Mouse (Mus musculus) urinary bladder, postnatal 25 days (tissue): ENCODE measurements at regions not wholly inside any gene's neighbourhood (a gene's known extent, or its start where the extent isn't known, plus 50 kb on each side); places are given as distances from the start of the nearest gene placed in this dataset.

Source experiments
- DNase-seq: peaks from one replicate; pipeline ENCODE4 v3.0.0; 2022; ENCODE audit warnings: low spot score

DNA sequence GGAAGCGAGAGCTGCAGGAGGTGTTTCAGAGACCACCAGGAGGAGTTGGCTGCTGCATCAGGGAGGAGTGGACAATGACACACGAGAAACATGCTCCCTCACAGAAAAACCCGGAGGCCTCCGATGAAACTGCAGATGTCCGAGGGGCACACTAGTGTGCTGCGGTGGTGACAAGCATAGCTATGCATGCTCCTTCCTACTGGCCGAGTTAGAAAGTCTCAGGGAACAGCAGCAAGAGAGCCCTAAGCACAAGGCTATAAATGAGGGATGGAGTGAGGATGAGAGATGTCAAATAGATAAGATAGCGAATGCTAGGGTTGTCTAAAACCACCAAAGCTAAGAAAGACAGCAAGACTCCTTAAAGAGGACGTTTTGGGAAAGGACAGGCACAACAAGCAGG, 328.4 kb upstream of the Adgrl2 start:
- DNase-seq: no peak

DNA sequence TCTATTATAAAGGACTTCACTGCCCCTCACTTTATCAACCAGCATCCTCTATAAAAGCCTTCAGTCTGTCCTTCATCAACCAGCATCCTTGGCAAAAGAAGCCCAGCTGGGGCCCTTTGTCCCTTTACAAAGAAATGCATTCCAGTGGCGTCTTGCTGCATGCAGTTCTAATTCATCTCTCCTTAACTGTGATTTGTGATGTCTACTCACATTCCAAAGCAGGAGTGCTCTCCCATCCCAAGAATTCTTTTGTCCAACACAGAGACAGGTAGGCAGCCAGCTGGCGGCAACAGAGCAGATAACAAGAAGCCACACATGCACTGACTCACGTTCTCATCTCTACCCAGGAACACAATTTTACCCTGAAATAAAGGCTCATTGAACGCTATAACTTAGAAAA, 323.9 kb upstream of the Adgrl2 start:
- no peak for DNase-seq

DNA sequence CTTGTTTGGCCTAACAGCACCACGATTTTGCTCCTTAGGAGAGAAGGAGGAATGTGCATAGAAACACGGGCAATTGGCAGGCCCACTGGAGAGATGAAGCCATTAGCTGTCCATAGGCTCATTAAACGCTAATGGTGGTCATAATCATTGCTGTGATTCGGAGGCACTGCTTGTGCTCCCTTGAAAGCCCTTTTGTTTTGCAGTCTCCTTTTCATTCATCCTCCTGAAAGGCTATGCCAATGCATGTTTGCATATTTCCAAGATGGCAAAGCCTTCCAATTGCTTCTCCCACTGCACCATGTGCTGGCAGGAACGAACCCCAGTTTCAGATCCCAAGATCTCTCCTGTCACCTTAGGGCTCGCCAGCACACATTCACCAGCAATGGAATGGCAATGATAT, 322.9 kb upstream of the Adgrl2 start:
- no peak for DNase-seq

DNA sequence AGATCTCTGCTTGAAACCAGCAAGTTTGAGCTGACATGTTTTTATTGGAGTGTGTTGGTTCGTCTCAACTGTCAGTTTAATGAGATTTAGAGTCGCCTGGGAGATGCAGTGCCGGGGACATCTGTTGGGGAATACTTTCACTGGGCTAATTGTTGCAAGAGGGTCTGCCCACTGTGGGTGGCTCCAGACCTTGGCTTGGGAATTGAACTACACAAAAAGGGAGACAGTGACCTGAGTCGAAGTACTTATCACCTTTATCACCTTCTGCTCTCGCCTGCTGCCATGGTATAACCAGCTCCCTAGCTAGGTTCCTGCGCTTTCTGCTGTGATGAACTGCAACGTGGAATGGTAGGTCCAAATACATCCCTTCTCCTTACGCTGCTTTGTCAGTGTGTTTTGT, 321.2 kb upstream of the Adgrl2 start:
- DNase-seq: no peak

DNA sequence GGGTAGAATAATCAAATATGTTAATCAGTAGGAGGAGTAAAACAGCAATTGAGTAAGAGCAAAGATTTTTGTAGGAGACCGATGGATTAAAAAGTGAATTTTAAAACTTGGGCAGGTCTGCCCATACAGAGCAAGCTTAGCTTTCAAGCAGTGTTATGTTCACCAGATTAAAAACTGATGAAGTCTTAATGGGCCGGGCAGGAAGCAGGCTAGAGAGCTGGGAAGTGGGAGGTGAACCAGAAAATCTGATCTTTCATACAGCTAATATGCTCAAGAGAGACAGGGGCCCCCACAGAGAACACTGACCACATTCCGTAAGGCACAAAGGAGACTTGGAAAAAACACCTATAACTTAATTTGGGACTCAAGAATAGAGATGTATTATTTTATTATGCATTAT, 316.4 kb upstream of the Adgrl2 start:
- DNase-seq: no peak

DNA sequence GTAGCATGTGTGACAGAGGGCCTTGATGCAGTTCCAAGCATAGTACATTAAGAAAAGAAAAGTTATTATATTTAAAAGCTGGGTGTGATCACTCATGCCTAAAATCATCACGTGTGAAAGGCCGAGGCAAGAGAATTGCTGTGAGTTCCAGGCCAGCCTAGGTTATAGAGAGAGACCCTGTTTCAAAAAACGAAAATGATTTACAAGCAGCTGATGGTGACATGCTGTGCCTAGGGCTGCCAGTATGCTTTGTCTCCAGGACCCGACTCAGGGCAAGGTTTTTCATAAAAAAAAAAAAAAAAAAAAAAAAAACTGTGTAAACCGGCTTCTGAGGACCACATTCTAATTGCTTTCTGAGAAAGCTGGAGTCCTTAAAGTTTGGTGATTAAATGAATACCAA, 315.9 kb upstream of the Adgrl2 start:
- no peak for DNase-seq

DNA sequence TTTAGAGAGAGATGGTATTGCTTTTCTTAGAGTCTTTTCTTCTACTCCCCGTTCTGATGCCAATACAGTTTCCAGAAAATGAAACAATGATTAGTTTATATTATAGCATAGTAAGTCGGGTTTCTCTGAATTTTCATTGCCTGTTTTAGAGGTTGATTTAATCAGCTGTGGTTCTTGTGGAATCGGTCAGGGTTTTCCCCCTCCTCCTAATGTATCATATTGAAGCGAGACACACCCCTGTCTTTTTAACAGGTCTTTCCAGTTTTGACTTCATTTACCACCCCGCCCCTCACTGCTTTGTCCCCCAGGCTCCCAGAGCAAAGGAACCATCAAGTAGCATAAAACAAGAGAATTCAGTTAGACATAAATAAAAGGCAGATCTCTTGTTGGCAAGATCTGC, 315.1 kb upstream of the Adgrl2 start:
- DNase-seq: no peak

DNA sequence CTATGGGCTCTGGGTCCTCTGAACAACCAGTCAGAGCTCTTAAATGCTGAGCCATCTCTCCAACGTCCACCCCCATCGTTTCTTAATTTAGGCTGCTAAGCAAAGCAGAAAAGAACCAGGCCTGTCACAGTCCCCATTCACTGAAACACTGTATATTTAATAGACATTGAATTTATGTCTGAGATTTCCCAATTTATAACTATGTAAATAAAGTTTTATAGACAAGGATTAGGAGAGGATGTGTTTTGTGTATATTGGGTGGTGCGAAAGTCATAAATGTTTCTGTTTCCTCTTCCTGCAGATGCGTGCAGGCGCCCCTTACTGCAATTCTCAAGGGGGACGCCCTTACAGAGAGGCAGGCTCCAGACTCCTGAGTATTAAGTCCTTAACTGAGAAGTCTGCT, 314.7 kb upstream of the Adgrl2 start:
- DNase-seq: no peak

DNA sequence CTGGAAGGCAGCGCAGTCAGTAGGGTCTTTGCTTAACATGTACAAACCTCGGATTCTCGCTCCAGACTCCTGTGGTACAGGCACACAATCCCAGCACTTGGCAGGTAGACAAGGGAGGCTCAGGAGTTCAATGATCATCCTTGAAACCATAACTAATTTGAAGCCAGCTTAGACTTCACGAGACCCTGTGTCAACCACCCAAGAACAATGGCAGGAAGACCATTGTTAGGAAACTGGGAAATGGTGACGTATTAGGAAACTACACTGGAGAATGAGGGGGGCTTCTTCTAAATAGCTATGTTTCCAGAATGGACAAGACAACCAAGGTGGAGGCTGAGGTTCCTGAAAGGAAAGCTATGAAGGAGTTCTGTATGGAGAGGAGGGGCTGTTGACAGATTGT, 313.1 kb upstream of the Adgrl2 start:
- no peak for DNase-seq

DNA sequence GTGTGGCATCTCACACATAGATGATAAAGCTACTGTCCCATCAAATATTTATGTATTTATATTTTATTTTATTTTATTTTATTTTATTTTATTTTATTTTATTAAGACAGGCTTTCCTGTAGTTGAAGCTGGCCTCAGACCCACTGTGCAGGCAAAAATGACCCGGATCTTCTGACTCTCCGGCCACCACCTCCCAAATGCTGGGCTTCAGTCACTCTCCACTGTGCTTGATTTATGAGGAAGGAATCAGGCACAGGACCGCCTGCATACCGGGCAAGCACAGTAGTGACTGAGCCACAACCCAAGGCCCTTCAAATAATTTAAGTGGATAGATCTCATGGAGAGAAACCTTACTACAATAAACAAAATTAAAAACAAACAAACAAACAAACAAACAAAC, 309.6 kb upstream of the Adgrl2 start:
- DNase-seq: no peak

DNA sequence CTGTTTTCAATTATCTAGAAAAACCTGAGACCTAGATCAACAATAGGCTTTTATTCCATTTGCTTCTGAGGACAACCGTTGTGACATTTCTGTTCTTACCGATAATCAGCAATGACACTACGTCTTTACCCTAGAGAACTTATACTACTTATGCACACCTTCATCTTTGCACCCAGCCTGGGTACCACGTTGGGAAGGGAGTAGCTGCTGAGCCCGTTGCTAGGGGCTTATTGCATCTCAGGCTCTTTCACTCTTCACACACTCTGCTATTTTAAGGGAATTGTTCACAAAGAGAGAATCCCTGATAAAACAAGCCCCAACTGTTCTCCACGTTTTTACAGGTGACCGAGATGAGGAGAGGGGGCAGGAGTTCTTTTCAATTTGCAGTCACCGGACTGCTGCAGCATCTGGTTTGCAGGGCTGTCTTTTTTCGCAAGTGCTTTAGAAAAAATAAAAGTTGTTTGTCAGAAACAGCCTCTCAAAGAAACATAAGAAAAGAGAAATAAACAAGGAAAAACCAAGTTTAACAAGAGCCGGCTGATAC, 306.1 kb upstream of the Adgrl2 start:
- no peak for DNase-seq

DNA sequence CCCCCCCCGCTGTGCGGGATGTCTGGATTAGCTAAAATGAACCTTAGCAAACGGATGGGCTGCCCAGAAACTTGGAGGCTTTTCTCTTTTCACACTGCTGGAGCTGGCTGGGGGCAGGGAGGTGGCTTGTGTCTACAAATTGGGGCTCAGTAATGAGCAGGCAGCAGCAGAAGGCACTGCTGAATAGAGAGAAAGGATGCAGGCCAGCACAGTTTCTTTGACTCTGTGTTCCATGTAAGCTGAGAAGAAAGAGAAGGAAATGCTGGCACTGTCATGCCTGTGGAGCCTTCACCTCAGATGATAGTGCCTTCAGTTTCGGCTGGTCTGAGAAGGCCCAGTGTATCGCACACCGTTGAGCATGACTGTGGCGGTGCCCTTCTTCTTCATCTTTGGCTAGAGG, 305.6 kb upstream of the Adgrl2 start:
- DNase-seq: no peak

DNA sequence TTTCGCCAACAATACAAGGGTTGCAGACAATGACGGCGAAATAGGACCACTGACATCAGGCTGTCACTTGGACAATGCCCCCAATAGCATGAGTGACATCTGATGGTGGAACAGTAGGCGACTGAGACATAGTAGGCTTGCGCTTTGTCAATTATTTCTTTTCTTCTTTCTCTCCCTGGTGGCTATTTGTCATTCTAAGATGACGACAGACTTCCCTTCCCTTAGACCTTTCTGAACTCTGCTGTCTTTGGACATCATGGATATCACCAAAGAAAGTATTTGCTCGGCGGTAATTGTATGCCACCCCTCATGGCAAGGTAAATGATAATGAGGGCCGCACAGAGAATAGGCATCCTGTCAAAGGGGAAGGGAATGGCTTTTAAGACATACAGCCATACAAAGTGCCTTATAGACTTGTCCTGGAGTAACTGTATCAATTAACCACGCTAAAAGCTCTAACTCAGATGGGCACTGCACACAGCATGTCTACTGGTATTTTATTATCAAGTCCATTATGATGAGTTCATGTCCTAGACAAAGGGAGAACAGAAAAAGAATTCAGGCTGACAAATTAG, 305.0 kb upstream of the Adgrl2 start:
- no peak for DNase-seq

DNA sequence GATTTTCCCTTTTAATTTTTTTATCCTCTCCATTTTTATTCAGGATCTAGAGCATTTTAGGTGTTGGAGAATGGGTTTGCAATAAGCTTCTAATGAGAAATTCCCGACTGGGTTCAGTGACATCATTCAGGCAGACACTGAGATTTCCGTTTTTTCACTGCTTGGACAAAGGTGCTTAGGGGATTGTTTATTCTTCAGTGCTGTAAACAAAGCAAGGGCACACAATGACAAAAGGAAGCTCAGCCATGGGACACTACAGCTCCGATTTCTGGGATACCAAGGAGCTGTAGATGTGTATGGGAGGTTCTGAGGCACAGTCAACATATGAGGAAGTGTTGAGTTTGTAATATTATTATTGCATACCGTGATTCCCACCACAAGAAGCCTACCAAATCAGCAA, 304.1 kb upstream of the Adgrl2 start:
- DNase-seq: no peak

DNA sequence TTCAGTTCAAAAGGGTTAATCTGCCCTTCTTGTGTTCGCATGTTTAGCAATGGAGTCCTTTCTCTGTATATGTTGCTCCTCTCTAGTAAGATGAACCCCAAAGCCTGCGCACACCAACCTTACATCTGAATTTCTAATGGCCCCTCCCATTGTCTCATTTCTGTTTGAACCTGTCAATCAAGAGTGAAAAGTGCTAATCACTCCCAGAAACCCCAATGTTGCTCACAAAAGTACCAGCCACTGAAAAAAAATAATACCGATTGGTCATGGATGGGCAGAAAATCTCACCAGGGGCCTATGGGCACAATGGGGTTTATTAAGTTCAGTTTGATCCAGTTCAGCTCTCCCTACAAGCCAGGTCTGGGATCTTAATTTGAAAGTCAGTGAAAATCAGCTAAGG, 302.1 kb upstream of the Adgrl2 start:
- DNase-seq: no peak

DNA sequence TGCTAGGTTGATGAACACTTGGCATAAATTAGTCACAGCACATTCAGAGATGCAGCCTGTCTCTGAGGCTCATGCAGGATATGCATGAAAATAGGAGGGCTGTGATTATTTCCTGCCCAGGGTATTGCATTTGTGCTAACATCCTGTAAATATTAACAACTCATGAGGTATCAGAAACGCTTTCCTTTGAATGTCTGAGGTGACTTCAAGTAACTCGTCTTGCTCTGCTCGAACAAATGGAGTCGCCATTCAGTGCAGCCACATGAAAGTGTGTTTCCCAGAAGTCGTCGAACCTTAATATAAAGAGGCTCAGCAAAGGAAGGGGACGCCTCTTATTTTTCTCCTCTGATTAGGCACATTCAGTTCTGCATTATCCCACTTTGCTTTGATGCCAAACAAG, 301.1 kb upstream of the Adgrl2 start:
- no peak for DNase-seq

DNA sequence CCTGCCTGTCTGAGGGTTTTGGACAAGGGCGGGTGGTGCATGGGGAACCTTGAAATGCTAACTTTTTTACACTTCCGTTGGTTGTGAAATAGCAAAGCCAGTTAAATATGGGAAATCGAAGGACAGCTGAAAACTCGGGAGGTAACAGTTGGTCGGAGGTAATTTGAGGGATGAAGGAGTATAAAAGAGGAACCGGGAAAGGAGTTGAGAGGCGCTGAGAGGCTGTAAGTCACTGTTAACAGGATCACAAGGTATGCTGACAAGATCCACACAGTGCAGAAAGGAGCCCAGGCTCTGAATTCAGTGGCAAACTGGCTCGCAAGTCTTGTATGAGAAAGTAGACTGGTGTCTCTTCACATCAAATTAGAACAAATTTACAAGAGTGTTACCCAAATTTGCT, 299.9 kb upstream of the Adgrl2 start:
- DNase-seq: no peak

DNA sequence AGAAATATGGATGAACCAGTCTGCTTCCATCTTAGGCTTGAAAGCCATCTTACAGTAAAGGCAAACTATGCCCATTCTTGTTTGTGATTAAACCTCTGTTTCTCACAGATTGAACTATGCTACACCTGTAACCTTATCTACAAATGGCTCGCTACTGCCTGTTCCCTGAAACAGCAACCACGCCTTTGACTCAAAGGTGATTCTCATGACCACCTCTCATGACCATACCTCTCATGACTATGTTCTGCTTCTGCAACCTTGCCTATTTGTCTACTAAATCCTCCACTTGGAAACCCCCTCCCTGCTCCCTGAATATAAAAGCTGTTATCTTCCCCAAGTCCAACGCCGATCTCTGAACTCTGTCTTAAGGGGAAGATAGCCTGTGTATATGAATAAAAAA, 296.7 kb upstream of the Adgrl2 start:
- no peak for DNase-seq

DNA sequence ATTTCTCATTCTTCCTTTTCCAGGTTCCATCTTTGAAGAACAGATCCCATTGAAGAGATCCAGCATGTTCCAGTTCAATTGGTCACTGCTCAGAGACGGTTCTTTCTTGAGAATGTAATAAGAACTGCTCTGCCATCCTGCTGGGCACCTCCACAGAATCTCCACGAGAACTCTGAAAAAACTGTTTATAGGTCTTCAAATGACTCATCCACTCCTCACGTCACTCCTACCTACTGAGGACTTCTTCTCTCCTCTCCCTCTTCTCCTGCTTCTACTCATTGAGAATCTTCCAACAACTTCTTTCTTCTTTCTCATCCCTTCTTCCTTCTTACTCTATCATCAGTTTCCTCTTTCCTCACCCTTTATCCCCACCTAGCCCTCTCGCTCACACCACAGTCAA, 294.6 kb upstream of the Adgrl2 start:
- no peak for DNase-seq

DNA sequence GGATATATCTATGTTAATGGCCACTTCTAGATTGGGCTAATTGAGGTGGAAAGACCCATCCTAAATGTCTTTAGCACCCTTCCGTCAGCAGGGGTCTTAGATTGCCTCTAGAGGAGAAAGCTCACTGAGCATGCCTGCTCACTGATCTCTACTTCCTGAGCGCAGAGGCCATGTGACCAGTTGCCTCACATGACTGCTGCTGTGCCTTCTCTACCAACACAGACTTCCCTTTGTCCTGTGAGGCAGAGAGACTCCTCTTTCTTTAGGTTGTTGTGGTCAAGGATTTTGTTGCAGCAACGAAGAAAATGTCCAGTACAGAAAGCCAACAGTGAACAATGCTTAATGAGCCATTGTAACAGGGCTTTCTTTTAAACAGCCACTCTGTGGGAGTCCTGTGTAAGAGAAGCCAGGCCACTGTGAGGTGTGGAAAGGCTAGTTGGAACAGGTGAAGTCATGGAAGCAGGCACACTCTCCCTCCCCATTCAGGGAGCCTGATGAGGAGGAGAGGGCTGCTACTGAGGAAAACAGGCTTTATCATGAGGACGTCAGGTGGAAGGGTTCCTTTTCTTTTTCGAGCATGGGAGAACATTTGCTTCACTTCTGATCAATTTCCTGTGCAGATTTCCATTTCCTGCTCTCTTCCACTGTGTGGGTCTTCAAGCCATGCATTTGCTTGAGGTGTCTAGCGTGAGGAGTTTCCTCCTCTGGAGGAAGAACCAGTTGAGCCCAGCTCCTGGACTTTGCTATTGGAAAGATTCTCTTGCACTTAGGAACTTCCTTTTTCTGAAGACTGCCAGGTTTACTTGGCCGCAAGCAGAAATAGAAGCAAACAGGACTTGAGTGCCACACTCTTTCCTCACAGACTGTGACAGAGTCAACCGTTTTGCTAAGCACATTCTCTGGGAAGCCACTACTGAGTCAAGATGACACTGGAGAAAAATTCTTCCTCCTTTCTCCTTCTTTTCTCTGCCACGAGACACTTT, 290.7 kb upstream of the Adgrl2 start:
- DNase-seq: no peak

DNA sequence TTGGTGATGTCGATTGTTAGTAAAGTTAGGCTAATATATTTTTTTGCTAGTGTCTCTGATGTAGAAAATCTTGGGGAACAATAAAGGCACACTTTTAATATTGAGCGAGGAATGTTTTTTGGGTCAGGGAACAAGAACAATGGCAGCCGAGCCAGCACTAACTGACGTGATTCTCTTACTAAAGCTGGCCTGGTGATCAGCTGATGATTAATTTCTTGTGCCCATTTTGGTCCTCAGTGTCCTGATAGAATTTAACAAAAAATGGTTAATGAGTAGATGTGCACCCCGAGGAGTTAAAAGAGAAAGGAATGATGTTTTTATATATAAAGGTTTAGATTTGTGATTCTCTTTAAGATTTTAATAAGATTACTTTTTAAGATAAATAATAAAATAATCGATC, 289.0 kb upstream of the Adgrl2 start:
- no peak for DNase-seq

DNA sequence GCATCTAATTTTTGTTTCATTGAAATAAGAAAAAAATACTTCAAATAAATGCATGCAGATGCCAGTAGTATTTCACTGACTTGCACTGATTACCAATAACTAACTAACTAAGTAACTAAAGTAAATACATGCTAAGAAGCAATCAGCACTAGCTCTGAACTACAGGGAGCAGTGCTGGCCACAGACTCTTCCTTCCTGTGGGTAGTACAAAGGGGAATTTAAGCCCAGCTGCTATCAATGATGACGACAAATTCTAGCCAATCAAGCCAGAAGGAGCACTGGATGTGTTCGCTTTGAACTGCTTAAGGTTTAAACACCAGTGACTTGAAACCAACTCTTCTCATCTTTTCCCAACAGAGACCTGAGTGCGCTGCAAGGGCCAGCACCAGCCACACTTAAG, 287.5 kb upstream of the Adgrl2 start:
- no peak for DNase-seq

DNA sequence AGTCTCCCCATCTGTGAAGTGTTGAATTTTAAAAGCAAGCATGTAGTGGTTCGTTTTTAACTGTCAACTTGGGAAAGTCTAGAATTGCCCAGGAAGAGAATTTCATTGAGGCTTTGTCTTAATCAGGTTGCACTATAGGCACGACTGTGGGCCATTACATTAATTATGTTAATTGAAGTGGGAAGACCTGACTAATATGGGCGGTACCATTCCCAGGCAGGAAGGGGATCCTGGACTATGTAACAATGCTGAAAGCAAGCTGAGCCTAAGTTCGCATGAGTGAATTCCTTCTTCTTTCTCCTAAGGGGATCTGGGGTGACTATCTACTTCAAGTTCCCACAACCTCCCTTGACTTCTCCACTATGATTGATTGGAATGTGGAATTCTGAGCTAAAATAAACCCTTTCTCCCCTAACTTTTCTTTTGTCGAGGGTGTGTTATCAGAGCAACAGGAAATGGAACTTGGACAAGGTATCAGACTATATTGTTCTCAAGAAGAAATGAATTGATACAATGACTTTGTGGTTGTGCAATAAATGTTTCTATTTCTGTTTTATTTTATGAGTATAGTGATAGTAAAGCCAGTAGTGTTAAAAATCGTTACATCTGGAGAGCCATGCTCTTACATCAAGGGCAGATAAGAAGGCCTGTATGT, 285.2 kb upstream of the Adgrl2 start:
- no peak for DNase-seq
